Mouse (Mus musculus): ENCODE results near the gene Astl. TPM values are rescaled to one million over a fixed set of nuclear protein-coding genes. Genes with fewer than 3 reads are reported as not detected.

Gene Astl
- polyA plus RNA-seq, 1 experiment from 2014 or later = not detected

GRCm38 (mm10) chr2:127316431-127316830 lies 22.0 kb upstream of the Astl start:
- no peak overlapping the region for H3K9ac ChIP-seq (ENCODE audit: low read length)
- no peaks in the 10 kb centered on the region for H3K27me3 ChIP-seq (replicated peaks; ENCODE audit: control insufficient read depth, insufficient read depth, low read length)
- ATAC-seq (no peak), DNase-seq (ENCODE audit: low spot score) (no peak)
- H3K4me3 ChIP-seq (ENCODE audit: low read depth, low read length) = no peak overlapping the region
- 77% methylated on average over 5 of the region's 5 CpGs for WGBS
- no peaks in the 10 kb centered on the region for H3K36me3 ChIP-seq (ENCODE audit: control insufficient read depth, insufficient read depth, low read length)
- H3K4me1 ChIP-seq (ENCODE audit: control insufficient read depth, insufficient read depth, low read length) = no peaks in the 10 kb centered on the region
- no peaks in the 10 kb centered on the region for H3K9me3 ChIP-seq (replicated peaks; ENCODE audit: control insufficient read depth, low read length)
- no peak overlapping the region for H3K4me2 ChIP-seq (ENCODE audit: low read length)
- no peak overlapping the region for H3K27ac ChIP-seq (ENCODE audit: low read depth, low read length)

GRCm38 (mm10) chr2:127318136-127318535 lies 20.3 kb upstream of the Astl start:
- no peaks in the 10 kb centered on the region for H3K27me3 ChIP-seq (replicated peaks; ENCODE audit: control insufficient read depth, insufficient read depth, low read length)
- no peak overlapping the region for H3K4me3 ChIP-seq (ENCODE audit: low read depth, low read length)
- no peak overlapping the region for H3K27ac ChIP-seq (ENCODE audit: low read depth, low read length)
- no peaks in the 10 kb centered on the region for H3K4me1 ChIP-seq (ENCODE audit: control insufficient read depth, insufficient read depth, low read length)
- H3K9ac ChIP-seq (ENCODE audit: low read length) = no peak overlapping the region
- H3K9me3 ChIP-seq (replicated peaks; ENCODE audit: control insufficient read depth, low read length) = no peaks in the 10 kb centered on the region
- no peak overlapping the region for H3K4me2 ChIP-seq (ENCODE audit: low read length)
- 88% methylated on average over 4 of the region's 4 CpGs for WGBS
- DNase-seq (ENCODE audit: low spot score) (no peak), ATAC-seq (no peak)
- no peaks in the 10 kb centered on the region for H3K36me3 ChIP-seq (ENCODE audit: control insufficient read depth, insufficient read depth, low read length)

- no peaks in the 10 kb centered on the region for H3K4me1 ChIP-seq (ENCODE audit: control insufficient read depth, insufficient read depth, low read length)
- 81% methylated on average over 4 of the region's 4 CpGs for WGBS
These were observed 19.4 kb upstream of the Astl start for GRCm38 (mm10) chr2:127319071-127319470.

GRCm38 (mm10) chr2:127322671-127323285 lies 15.7 kb upstream of the Astl start:
- WGBS = 81% methylated on average over 6 of the region's 6 CpGs
- no peak overlapping the region for H3K4me3 ChIP-seq (ENCODE audit: low read depth, low read length)
- no peaks in the 10 kb centered on the region for H3K27me3 ChIP-seq (replicated peaks; ENCODE audit: control insufficient read depth, insufficient read depth, low read length)
- H3K9ac ChIP-seq (ENCODE audit: low read length) = no peak overlapping the region
- no peaks in the 10 kb centered on the region for H3K4me1 ChIP-seq (ENCODE audit: control insufficient read depth, insufficient read depth, low read length)
- H3K27ac ChIP-seq (ENCODE audit: low read depth, low read length) = no peak overlapping the region
- ATAC-seq (no peak), DNase-seq (ENCODE audit: low spot score) (no peak)
- H3K9me3 ChIP-seq (replicated peaks; ENCODE audit: control insufficient read depth, low read length) = no peaks in the 10 kb centered on the region
- no peak overlapping the region for H3K4me2 ChIP-seq (ENCODE audit: low read length)
- H3K36me3 ChIP-seq (ENCODE audit: control insufficient read depth, insufficient read depth, low read length) = no peaks in the 10 kb centered on the region

More at GRCm38 (mm10) chr2:127319071-127319470, 19.4 kb upstream of the Astl start:
- ATAC-seq (no peak), DNase-seq (ENCODE audit: low spot score) (no peak)
- no peak overlapping the region for H3K27ac ChIP-seq (ENCODE audit: low read depth, low read length)
- H3K9ac ChIP-seq (ENCODE audit: low read length) = no peak overlapping the region
- H3K27me3 ChIP-seq (replicated peaks; ENCODE audit: control insufficient read depth, insufficient read depth, low read length) = no peaks in the 10 kb centered on the region
- no peak overlapping the region for H3K4me3 ChIP-seq (ENCODE audit: low read depth, low read length)
- no peaks in the 10 kb centered on the region for H3K9me3 ChIP-seq (replicated peaks; ENCODE audit: control insufficient read depth, low read length)
- H3K36me3 ChIP-seq (ENCODE audit: control insufficient read depth, insufficient read depth, low read length) = no peaks in the 10 kb centered on the region
- H3K4me2 ChIP-seq (ENCODE audit: low read length) = no peak overlapping the region

- H3K9me3 ChIP-seq (replicated peaks; ENCODE audit: control insufficient read depth, low read length) = no peaks in the 10 kb centered on the region
- DNase-seq (ENCODE audit: low spot score) = no peak
- WGBS = 88% methylated on average over 1 of the region's 1 CpGs
- H3K27ac ChIP-seq (ENCODE audit: low read depth, low read length) = no peak overlapping the region
- H3K36me3 ChIP-seq (ENCODE audit: control insufficient read depth, insufficient read depth, low read length) = no peaks in the 10 kb centered on the region
- H3K4me2 ChIP-seq (ENCODE audit: low read length) = no peak overlapping the region
- no peak for ATAC-seq
- no peak overlapping the region for H3K9ac ChIP-seq (ENCODE audit: low read length)
- no peaks in the 10 kb centered on the region for H3K4me1 ChIP-seq (ENCODE audit: control insufficient read depth, insufficient read depth, low read length)
- no peak overlapping the region for H3K4me3 ChIP-seq (ENCODE audit: low read depth, low read length)
- no peaks in the 10 kb centered on the region for H3K27me3 ChIP-seq (replicated peaks; ENCODE audit: control insufficient read depth, insufficient read depth, low read length)
These were observed 14.8 kb upstream of the Astl start for GRCm38 (mm10) chr2:127323667-127324066.

GRCm38 (mm10) chr2:127324456-127324855 lies 14.0 kb upstream of the Astl start:
- 83% methylated on average over 7 of the region's 7 CpGs for WGBS
- H3K4me1 ChIP-seq (ENCODE audit: control insufficient read depth, insufficient read depth, low read length) = no peaks in the 10 kb centered on the region
- no peak overlapping the region for H3K4me2 ChIP-seq (ENCODE audit: low read length)
- H3K9me3 ChIP-seq (replicated peaks; ENCODE audit: control insufficient read depth, low read length) = no peaks in the 10 kb centered on the region
- H3K9ac ChIP-seq (ENCODE audit: low read length) = no peak overlapping the region
- DNase-seq (ENCODE audit: low spot score) = no peak
- no peak overlapping the region for H3K27ac ChIP-seq (ENCODE audit: low read depth, low read length)
- no peaks in the 10 kb centered on the region for H3K27me3 ChIP-seq (replicated peaks; ENCODE audit: control insufficient read depth, insufficient read depth, low read length)
- no peaks in the 10 kb centered on the region for H3K36me3 ChIP-seq (ENCODE audit: control insufficient read depth, insufficient read depth, low read length)
- H3K4me3 ChIP-seq (ENCODE audit: low read depth, low read length) = no peak overlapping the region
- ATAC-seq = no peak

- H3K9ac ChIP-seq (ENCODE audit: low read length) = no peak overlapping the region
- DNase-seq (ENCODE audit: low spot score) = no peak
- 72% methylated on average over 12 of the region's 12 CpGs for WGBS
- no peak overlapping the region for H3K4me2 ChIP-seq (ENCODE audit: low read length)
- no peaks in the 10 kb centered on the region for H3K4me1 ChIP-seq (ENCODE audit: control insufficient read depth, insufficient read depth, low read length)
- H3K4me3 ChIP-seq (ENCODE audit: low read depth, low read length) = no peak overlapping the region
- no peak overlapping the region for H3K27ac ChIP-seq (ENCODE audit: low read depth, low read length)
- H3K36me3 ChIP-seq (ENCODE audit: control insufficient read depth, insufficient read depth, low read length) = no peaks in the 10 kb centered on the region
- no peaks in the 10 kb centered on the region for H3K27me3 ChIP-seq (replicated peaks; ENCODE audit: control insufficient read depth, insufficient read depth, low read length)
- no peaks in the 10 kb centered on the region for H3K9me3 ChIP-seq (replicated peaks; ENCODE audit: control insufficient read depth, low read length)
- ATAC-seq = no peak
These were observed 10.2 kb upstream of the Astl start for GRCm38 (mm10) chr2:127328090-127328851.

GRCm38 (mm10) chr2:127332807-127333570 lies 5.5 kb upstream of the Astl start:
- Histone ChIP-seq H3K9ac (ENCODE audit: low read length) (no peak overlapping the region), H3K9me3 (replicated peaks; ENCODE audit: control insufficient read depth, low read length) (no peaks in the 10 kb centered on the region), H3K27ac (ENCODE audit: low read depth, low read length) (no peak overlapping the region), H3K4me3 (ENCODE audit: low read depth, low read length) (no peak overlapping the region), H3K4me2 (ENCODE audit: low read length) (no peak overlapping the region), H3K4me1 (ENCODE audit: control insufficient read depth, insufficient read depth, low read length) (no peaks in the 10 kb centered on the region), H3K27me3 (replicated peaks; ENCODE audit: control insufficient read depth, insufficient read depth, low read length) (peaks cover 17% of the 10 kb centered on the region), H3K36me3 (ENCODE audit: control insufficient read depth, insufficient read depth, low read length) (no peaks in the 10 kb centered on the region)
- ATAC-seq (no peak), DNase-seq (ENCODE audit: low spot score) (no peak)
- WGBS = 85% methylated on average over 14 of the region's 14 CpGs

Data from forebrain, embryonic 14.5 days (tissue).